Mouse (Mus musculus) liver, embryonic 11.5 days (tissue): ENCODE results near the gene Nptxr. TPM values are rescaled to one million over a fixed set of nuclear protein-coding genes. Genes with fewer than 3 reads are reported as not detected.

ENCODE experiments used
- ATAC-seq: fragments of 200-750 bp; cut with Nextera tagmentation; replicated peaks from 2 replicates; pipeline ENCODE4 v1.8.0; 2017; ENCODE audit warnings: moderate number of reproducible peaks, mild to moderate bottlenecking, moderate TSS enrichment, moderate library complexity; ENCODE audit not compliant: low FRiP score
- DNase-seq: peaks from one replicate; pipeline ENCODE4 v3.0.0-alpha.2; 2017; ENCODE audit warnings: low spot score
- H3K27ac ChIP-seq: fragments of 300-500 bp; sonication (generic); 2 replicates; pipeline ENCODE4 v1.5.1; 2014; ENCODE audit warnings: mild to moderate bottlenecking, low read depth, low read length, control low read depth
- H3K27me3 ChIP-seq: fragments of 300-500 bp; sonication (generic); replicated peaks from 2 replicates; pipeline ENCODE4 v1.6.1; 2014; ENCODE audit warnings: low read length, mixed read lengths; ENCODE audit not compliant: control insufficient read depth, insufficient read depth
- H3K36me3 ChIP-seq: fragments of 300-500 bp; sonication (generic); 2 replicates; pipeline ENCODE4 v1.6.1; 2014; ENCODE audit warnings: mild to moderate bottlenecking, low read length, moderate library complexity, mixed read lengths; ENCODE audit not compliant: control insufficient read depth, insufficient read depth
- H3K4me1 ChIP-seq: fragments of 300-500 bp; sonication (generic); replicated peaks from 2 replicates; pipeline ENCODE4 v1.6.1; 2014; ENCODE audit warnings: low read length, mixed read lengths; ENCODE audit not compliant: control insufficient read depth, insufficient read depth
- H3K4me2 ChIP-seq: fragments of 300-500 bp; sonication (generic); 2 replicates; pipeline ENCODE4 v1.6.1; 2014; ENCODE audit warnings: mild to moderate bottlenecking, control low read depth, moderate library complexity
- H3K4me3 ChIP-seq: fragments of 300-500 bp; sonication (generic); 2 replicates; pipeline ENCODE4 v1.5.1; 2014; ENCODE audit warnings: low read depth, low read length, control low read depth
- H3K9ac ChIP-seq: fragments of 300-500 bp; sonication (generic); 2 replicates; pipeline ENCODE4 v1.6.1; 2014; ENCODE audit warnings: low read depth, low read length, control low read depth
- H3K9me3 ChIP-seq: fragments of 300-500 bp; sonication (generic); 2 replicates; pipeline ENCODE4 v1.6.1; 2016; ENCODE audit warnings: low read length, inconsistent platforms, mixed read lengths; ENCODE audit not compliant: control insufficient read depth
- WGBS: fragments of 180-500 bp; shearing (Covaris S2); extraction: QIAGEN DNeasy Blood & Tissue Kit; methylation state at CpG from one replicate; pipeline ENCODE4 v1.1.7; 2014; 5-methylcytosine and 5-hydroxymethylcytosine counted together
- polyA plus RNA-seq: library from polyadenylated mRNA; unstranded; fragments of >200 nt; fragmentation: Nextera tagmentation; extraction: Ambion mirVana; gene quantifications from 2 replicates; pipeline ENCODE4 v1.2.1, GENCODE M21; 2014

Gene Nptxr
- polyA plus RNA-seq, 1 experiment from 2014 or later, result 0.43 TPM

DNA sequence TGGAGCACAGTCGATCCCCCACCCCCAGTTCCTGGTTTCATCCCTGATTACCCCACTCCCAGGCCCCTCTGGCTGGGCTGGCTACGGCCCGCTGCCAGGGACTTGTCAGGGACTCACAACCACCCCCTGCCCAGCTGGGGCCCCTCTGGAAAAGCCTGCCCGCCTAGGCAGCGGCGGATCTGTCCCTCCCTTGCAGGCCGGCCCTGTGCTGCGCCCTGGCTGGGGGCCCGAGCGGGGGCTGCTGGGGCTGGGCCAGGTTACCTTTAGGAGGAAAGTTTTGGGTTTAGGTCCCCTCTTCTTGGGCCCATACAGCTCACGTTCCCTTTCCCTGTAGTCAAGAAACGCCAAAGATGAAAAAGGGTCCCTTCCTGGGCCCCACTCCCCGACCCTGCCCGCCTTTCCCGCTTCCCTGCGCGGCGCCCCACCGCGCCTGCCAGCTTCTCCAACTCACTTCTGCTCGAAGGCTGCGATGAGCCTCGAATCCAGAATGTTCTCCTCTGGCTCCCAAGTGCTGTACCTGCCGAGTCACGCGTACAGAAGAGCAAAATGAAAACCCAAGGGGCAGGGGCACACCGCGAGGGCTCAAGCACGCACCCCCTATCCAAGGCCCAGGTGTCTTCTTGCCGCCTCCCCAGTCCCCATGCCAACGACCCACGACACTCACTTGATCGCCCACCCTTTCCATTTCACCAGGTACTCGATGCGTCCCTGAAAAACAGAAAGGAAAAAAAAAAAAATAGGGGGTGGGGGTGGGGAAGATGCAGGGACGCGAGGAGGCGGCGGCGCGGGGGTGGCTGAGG lies 28.9 kb upstream of the Nptxr start:
- DNase-seq (peak; percentile 62), ATAC-seq (peak; percentile 38; the same call in 1 of the 2 replicates)
- Histone ChIP-seq H3K27ac (peak overlapping the region; percentile 59), H3K4me1 (peaks cover 17% of the 10 kb centered on the region), H3K4me2 (peak overlapping the region; percentile 93), H3K4me3 (peak overlapping the region; percentile 80), H3K36me3 (peaks cover 3% of the 10 kb centered on the region; the same call in 1 of the 2 replicates), H3K27me3 (peaks cover 2% of the 10 kb centered on the region; the same call in 1 of the 2 replicates), H3K9me3 (no peaks in the 10 kb centered on the region), H3K9ac (peak overlapping the region; percentile 78)
- under 1% methylated on average over 40 of the region's 41 CpGs for WGBS

- H3K4me2 ChIP-seq, result peak overlapping the region; percentile 93
- no peak overlapping the region for H3K9ac ChIP-seq
- ATAC-seq (no peak), DNase-seq (peak; percentile 71)
- peak overlapping the region; percentile 80 for H3K4me3 ChIP-seq
- WGBS, result 38% methylated on average over 18 of the region's 18 CpGs
- H3K9me3 ChIP-seq, result no peaks in the 10 kb centered on the region
- H3K27ac ChIP-seq, result no peak overlapping the region
- peaks cover 2% of the 10 kb centered on the region; the same call in 1 of the 2 replicates for H3K27me3 ChIP-seq
- H3K4me1 ChIP-seq, result peaks cover 17% of the 10 kb centered on the region
- peaks cover 11% of the 10 kb centered on the region for H3K36me3 ChIP-seq
Observed at GRCm38 (mm10) chr15:79832064-79832900, 27.7 kb upstream of the Nptxr start.

DNA sequence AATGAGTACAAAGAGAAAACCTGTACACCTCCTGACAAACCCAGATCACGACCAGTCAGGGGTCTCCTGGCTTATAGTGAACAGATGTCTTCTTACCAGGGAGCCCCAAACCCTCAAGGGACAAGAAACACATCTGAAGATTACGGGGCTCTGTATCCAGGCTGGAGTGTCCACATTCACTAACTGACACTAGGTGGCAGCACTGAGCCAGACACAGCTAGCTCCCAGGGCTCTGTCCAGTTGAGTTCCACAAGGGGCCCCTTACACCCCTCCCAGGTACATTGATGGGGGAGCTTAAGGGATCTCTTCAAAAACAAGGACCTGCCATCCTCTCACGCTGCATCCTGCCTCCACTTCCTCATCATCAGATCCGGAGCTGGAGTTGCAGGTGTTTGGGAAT lies 25.8 kb upstream of the Nptxr start:
- no peak overlapping the region for H3K27ac ChIP-seq
- no peak; the same call in 1 of the 2 replicates for ATAC-seq
- peaks cover 14% of the 10 kb centered on the region for H3K36me3 ChIP-seq
- 17% methylated on average over 4 of the region's 4 CpGs for WGBS
- peak; percentile 72 for DNase-seq
- no peak overlapping the region for H3K4me3 ChIP-seq
- H3K27me3 ChIP-seq, result peaks cover 2% of the 10 kb centered on the region; the same call in 1 of the 2 replicates
- H3K9ac ChIP-seq, result no peak overlapping the region
- H3K4me1 ChIP-seq, result peaks cover 17% of the 10 kb centered on the region
- no peaks in the 10 kb centered on the region for H3K9me3 ChIP-seq
- H3K4me2 ChIP-seq, result no peak overlapping the region

DNA sequence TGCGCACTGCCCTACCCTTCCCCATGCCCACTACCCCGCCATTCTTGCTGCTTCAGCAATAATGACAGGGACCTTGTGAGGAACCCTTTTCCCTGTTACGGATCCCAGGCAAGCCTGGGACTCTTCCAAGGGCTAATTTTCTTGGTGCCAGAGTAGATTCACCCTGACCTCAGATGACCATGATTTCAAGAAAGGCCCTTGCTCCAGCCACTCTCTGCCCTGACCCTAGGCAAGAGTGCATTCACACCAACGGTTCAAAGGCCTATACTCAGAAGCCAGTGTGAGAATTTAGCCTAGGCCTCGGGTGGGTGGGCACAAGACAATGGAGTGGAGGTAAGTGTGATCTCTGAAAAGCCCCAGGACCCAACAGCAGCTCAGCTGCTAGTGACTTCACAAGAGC lies 24.9 kb upstream of the Nptxr start:
- Histone ChIP-seq H3K4me1 (peaks cover 17% of the 10 kb centered on the region), H3K27me3 (peaks cover 2% of the 10 kb centered on the region; the same call in 1 of the 2 replicates), H3K4me3 (no peak overlapping the region), H3K4me2 (no peak overlapping the region), H3K36me3 (peaks cover 14% of the 10 kb centered on the region), H3K9me3 (no peaks in the 10 kb centered on the region), H3K27ac (no peak overlapping the region), H3K9ac (no peak overlapping the region)
- DNase-seq, result no peak
- WGBS, result 73% methylated on average over 5 of the region's 5 CpGs
- no peak for ATAC-seq

GRCm38 (mm10) chr15:79828366-79829035 lies 23.9 kb upstream of the Nptxr start:
- 51% methylated on average over 46 of the region's 46 CpGs for WGBS
- no peak for ATAC-seq
- H3K9me3 ChIP-seq, result no peaks in the 10 kb centered on the region
- no peak for DNase-seq
- peak overlapping the region; percentile 43 for H3K4me2 ChIP-seq
- H3K27ac ChIP-seq, result no peak overlapping the region
- peaks cover 14% of the 10 kb centered on the region for H3K36me3 ChIP-seq
- H3K27me3 ChIP-seq, result peaks cover 2% of the 10 kb centered on the region; the same call in 1 of the 2 replicates
- peaks cover 18% of the 10 kb centered on the region for H3K4me1 ChIP-seq
- no peak overlapping the region for H3K4me3 ChIP-seq
- H3K9ac ChIP-seq, result no peak overlapping the region

DNA sequence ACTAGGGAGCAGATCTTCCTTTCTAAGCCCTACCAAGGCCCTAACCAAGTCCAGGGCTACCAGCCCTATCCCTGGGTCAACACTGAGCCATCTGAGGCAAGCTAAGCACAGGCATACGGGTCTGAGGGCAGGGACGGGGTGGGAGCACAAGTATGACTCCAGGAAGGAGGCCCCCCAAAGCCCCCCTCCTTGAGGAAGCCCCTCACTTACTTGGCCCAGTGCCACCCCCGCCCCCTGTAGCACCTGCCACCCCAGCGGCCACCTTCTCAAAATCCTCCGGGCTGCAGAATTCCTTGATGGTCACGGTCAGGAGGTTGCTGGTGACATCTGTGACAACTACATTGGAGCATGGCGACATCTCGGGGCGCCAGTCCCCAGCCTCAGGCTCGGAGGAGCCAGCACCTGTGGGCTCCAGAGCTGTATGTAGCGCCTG lies 23.2 kb upstream of the Nptxr start:
- H3K9ac ChIP-seq, result no peak overlapping the region
- no peak overlapping the region for H3K4me3 ChIP-seq
- no peak overlapping the region for H3K4me2 ChIP-seq
- peaks cover 2% of the 10 kb centered on the region; the same call in 1 of the 2 replicates for H3K27me3 ChIP-seq
- no peak for DNase-seq
- ATAC-seq, result no peak
- peaks cover 19% of the 10 kb centered on the region for H3K4me1 ChIP-seq
- peaks cover 14% of the 10 kb centered on the region for H3K36me3 ChIP-seq
- H3K27ac ChIP-seq, result no peak overlapping the region
- H3K9me3 ChIP-seq, result no peaks in the 10 kb centered on the region
- WGBS, result 86% methylated on average over 11 of the region's 11 CpGs

GRCm38 (mm10) chr15:79827061-79827777 lies 22.7 kb upstream of the Nptxr start:
- DNase-seq (no peak), ATAC-seq (no peak)
- Histone ChIP-seq H3K4me1 (peaks cover 17% of the 10 kb centered on the region), H3K27me3 (peaks cover 2% of the 10 kb centered on the region; the same call in 1 of the 2 replicates), H3K9me3 (no peaks in the 10 kb centered on the region), H3K4me2 (no peak overlapping the region; the same call in 1 of the 2 replicates), H3K9ac (no peak overlapping the region), H3K27ac (no peak overlapping the region), H3K4me3 (no peak overlapping the region), H3K36me3 (peaks cover 14% of the 10 kb centered on the region)
- 84% methylated on average over 14 of the region's 14 CpGs for WGBS
